Mouse (Mus musculus): ENCODE measurements at regions not wholly inside any gene's neighbourhood (a gene's known extent, or its start where the extent isn't known, plus 50 kb on each side); places are given as distances from the start of the nearest gene placed in this dataset.

- peak; percentile 96 for DNase-seq (ENCODE audit: low read depth)
These were observed 135.5 kb upstream of the Med13l start for GRCm38 (mm10) chr5:118424764-118425568.

- DNase-seq (ENCODE audit: low read depth) = no peak
These were observed 133.8 kb upstream of the Med13l start for GRCm38 (mm10) chr5:118426673-118427072.

GRCm38 (mm10) chr5:118428323-118429095, 132.0 kb upstream of the Med13l start:
- DNase-seq (ENCODE audit: low read depth) = no peak

GRCm38 (mm10) chr5:118433599-118433998, 126.9 kb upstream of the Med13l start:
- no peak for DNase-seq (ENCODE audit: low read depth)

GRCm38 (mm10) chr5:118434718-118435555, 125.5 kb upstream of the Med13l start:
- DNase-seq (ENCODE audit: low read depth) = no peak

GRCm38 (mm10) chr5:118435556-118435950, 124.9 kb upstream of the Med13l start:
- DNase-seq (ENCODE audit: low read depth) = no peak

- DNase-seq (ENCODE audit: low read depth) = no peak
These were observed 124.4 kb upstream of the Med13l start for GRCm38 (mm10) chr5:118436035-118436434.

- DNase-seq (ENCODE audit: low read depth) = no peak
These were observed 123.8 kb upstream of the Med13l start for GRCm38 (mm10) chr5:118436474-118437306.

GRCm38 (mm10) chr5:118437307-118437610, 123.2 kb upstream of the Med13l start:
- no peak for DNase-seq (ENCODE audit: low read depth)

- DNase-seq (ENCODE audit: low read depth) = no peak
These were observed 122.5 kb upstream of the Med13l start for GRCm38 (mm10) chr5:118438016-118438415.

- DNase-seq (ENCODE audit: low read depth) = no peak
These were observed 115.8 kb upstream of the Med13l start for GRCm38 (mm10) chr5:118444538-118445251.

GRCm38 (mm10) chr5:118445252-118445987, 115.1 kb upstream of the Med13l start:
- DNase-seq (ENCODE audit: low read depth) = no peak

- no peak for DNase-seq (ENCODE audit: low read depth)
These were observed 114.5 kb upstream of the Med13l start for GRCm38 (mm10) chr5:118445988-118446280.

- DNase-seq (ENCODE audit: low read depth) = no peak
These were observed 113.6 kb upstream of the Med13l start for GRCm38 (mm10) chr5:118446878-118447277.

- DNase-seq (ENCODE audit: low read depth) = no peak
These were observed 113.1 kb upstream of the Med13l start for GRCm38 (mm10) chr5:118447366-118447765.

- DNase-seq (ENCODE audit: low read depth) = no peak
These were observed 111.5 kb upstream of the Med13l start for GRCm38 (mm10) chr5:118448884-118449515.

GRCm38 (mm10) chr5:118449893-118450292, 110.6 kb upstream of the Med13l start:
- DNase-seq (ENCODE audit: low read depth) = no peak

GRCm38 (mm10) chr5:118452052-118452451, 108.4 kb upstream of the Med13l start:
- no peak for DNase-seq (ENCODE audit: low read depth)

GRCm38 (mm10) chr5:118454096-118454495, 106.4 kb upstream of the Med13l start:
- no peak for DNase-seq (ENCODE audit: low read depth)

All from fibroblast of lung, adult 2 months (primary cell).